Mouse (Mus musculus) right cerebral cortex, postnatal 10 days (tissue): ENCODE measurements around the gene Pdzd2.

ENCODE experiments used
- DNase-seq, 2 experiments: peaks; one replicate each; pipeline ENCODE4 v3.0.0; 2021; ENCODE audit warnings: low spot score in 2 of 2

Gene Pdzd2

DNA sequence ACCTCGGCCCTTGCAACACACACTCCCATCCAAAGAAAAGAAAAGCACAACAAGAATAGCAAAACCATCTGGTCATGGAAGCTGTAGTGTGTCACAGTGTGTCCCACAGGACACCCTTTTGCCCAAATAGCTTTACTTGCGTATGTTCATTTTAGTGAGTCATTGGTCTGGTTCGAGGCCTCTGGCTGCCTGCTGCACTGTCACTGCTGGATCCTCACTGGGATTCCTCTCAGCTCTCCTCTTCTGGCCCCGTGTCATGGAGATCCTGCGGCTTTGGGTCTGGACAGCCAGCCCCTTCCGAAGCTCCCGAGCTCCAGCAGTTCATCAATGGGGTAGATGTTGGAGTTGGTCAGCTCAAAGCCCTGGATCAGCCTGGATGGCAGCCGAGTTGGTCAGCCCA is 421.3 kb downstream of the Pdzd2 start:
- DNase-seq: no peak

DNA sequence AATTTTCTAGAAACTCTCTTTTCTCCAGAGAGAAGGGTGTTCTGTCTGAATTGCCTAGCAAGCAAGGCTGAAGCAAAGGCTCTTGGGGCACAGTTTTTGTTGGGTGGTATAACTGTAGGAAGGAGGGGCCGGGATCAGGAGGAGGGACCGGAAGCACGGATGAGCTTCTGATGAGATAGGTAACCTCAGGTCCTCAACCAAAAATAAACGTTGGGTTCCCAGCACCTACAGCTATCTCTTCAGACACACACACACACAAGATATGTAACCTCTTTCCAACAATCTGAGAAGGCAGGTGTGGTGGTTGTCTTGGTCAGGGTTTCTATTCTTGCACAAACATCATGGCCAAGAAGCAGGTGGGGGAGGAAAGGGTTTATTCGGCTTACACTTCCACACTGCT is 422.4 kb downstream of the Pdzd2 start:
- DNase-seq: no peak

DNA sequence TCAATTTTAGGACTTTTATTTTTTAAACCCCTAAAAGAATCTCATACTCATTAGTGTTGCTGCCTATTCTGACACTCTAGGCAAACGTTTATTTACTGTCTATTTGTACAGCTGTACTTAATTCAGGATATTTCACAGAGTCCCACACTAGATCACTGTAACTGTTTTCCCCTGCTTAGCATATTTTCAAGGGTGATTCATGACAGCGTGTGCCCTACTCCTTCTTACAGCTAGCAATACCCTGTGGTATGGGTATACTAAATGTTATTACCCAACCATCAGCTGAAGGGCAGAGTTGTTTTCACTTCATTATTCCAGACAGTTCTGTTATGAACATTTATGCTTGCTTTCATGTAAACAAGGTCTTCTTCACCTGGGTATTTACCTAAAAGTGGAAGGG is 423.7 kb downstream of the Pdzd2 start:
- no peak for DNase-seq

- no peak for DNase-seq
These were observed 425.1 kb downstream of the Pdzd2 start for GRCm38 (mm10) chr15:12314584-12314983.

DNA sequence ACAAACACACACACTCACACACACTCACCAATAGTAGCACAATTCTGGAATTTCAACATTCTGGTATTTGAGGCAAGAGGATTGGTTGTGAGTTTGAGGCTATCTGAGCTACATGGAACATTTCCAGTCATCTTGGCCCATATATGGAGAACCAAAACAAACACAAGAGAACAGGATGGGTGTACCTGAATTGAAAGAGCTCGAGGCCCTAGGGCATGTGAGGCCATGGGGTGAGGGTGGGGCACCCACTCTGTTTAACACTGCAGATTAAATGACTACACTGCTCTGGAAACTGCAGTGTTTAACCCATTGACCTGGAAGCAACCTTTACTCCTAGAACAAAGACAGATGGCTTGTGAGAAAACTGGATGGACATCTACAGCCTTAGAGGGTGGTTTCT is 426.5 kb downstream of the Pdzd2 start:
- DNase-seq: no peak

DNA sequence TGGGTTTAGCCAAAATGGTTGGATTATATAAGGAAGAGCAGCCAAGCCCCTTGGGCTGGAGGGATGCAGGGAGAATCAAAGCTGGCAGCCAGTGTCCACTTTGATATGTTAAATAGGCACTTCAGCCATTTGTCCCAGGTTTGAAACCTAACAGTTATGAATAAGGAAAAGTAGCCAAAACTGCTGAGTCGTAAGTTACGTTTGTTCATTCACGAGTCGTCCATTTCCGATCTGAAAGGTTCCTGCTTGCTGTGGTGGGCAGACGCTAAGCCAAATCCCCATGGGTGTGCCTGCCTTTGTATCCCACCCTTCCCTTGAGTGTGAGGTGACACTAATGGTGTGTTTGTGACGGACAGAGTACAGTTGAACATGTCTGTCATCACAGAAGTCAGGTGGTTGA is 428.3 kb downstream of the Pdzd2 start:
- DNase-seq: no peak

- no peak for DNase-seq
These were observed 429.0 kb downstream of the Pdzd2 start for GRCm38 (mm10) chr15:12310676-12311075.
